Mouse (Mus musculus): ENCODE results near the gene Slk. TPM values are rescaled to one million over a fixed set of nuclear protein-coding genes. Genes with fewer than 3 reads are reported as not detected.

Slk gene
- 79.6 and 88.5 TPM in 2 replicates for polyA plus RNA-seq (2012; ENCODE audit: insufficient read depth, insufficient read length, missing spikeins)

DNA sequence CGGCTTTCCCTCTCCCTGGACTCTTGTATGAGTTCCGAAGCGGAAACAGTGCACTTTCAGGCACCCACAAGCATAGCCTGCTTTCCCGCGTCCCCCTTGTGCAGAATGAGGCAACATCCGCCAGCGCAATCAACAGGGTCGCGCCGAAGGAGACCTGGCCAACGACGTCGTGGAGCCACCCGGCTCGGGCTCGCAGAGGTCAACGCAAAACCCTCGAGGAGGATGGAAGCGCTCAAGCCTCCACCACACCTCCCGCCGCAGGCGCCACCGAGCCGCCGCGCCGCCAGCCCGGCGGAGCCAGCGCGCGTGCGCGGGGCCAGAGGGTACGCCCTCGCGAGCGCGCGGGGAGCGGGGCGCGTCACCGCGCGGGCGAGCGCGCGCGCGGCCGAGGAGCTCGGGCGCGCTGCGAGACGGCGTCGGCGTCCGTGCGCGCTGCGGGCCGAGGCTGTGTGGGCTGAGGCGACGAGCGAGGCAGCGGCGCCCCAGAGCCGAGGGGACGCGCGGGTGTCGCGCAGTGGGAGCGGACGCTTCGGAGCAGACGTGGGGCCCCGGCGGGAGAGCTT, at the start of gene Slk:
Gene Slk, plus strand, starts transcription at position 454 of the 563 bp plus-strand sequence.
- peak within 1 kb of the TSS; percentile 84 for H3K27ac ChIP-seq (ENCODE audit: insufficient read depth, low read depth, low read length)
- peaks cover 4% of the 10 kb centered on the region; the same call in 1 of the 2 replicates for H3K4me1 ChIP-seq (ENCODE audit: control insufficient read depth, insufficient read depth, low read length)
- TF ChIP-seq POLR2A (IDR thresholded peaks at IDR 0.05; ENCODE audit: borderline replicate concordance, low read depth, low read length) (0 out of 2 replicates have a peak, but pooled peaks have one; percentile 43), CTCF (IDR thresholded peaks at IDR 0.05; ENCODE audit: low read depth, low read length) (no peak)
- H3K4me3 ChIP-seq (ENCODE audit: insufficient read depth, low read length): peak within 1 kb of the TSS; percentile 65

DNA sequence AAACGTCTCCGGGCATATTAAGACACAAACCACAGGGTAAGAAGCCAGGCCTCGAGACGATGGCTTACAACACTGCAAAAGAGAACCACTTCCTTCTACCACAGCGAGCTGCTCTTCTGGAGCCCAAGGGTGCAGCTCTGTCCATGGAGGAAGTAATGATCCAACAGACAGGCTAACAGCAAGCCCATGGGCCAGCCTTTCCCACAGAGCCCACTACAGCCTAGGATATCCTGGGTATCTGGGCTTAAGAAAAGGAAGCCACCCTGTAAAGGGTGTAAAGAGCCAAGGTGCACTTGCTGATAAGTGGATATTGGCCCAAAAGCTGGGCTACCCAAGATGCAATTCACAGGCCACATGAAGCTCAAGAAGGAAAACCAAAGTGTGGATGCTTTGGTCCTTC, 48.2 kb upstream of the Slk start:
- Histone ChIP-seq H3K4me1 (ENCODE audit: control insufficient read depth, insufficient read depth, low read length) (peaks cover 16% of the 10 kb centered on the region), H3K4me3 (ENCODE audit: insufficient read depth, low read length) (no peak overlapping the region), H3K27ac (ENCODE audit: insufficient read depth, low read depth, low read length) (peak overlapping the region; percentile 79)
- TF ChIP-seq CTCF (IDR thresholded peaks at IDR 0.05; ENCODE audit: low read depth, low read length): no peak
- TF ChIP-seq POLR2A (IDR thresholded peaks at IDR 0.05; ENCODE audit: borderline replicate concordance, low read depth, low read length): no peak

DNA sequence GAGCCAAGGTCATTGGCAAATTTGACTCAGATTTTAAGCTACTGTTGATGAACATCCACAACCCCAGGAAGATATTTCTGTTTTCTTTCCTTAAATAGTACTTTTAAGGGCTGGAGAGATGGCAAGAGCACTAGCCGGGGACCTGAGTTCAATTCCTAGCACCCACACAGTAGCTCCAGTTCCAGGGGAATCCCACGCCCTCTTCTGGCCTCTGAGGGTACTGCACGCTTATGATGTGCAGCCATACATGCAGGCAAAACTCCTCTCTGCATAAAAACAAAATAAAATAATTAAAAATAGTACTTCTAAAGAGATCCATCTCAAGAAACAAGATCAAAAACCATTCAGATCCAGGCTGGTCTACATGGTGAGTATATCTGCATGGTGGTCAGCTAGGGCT, 47.0 kb upstream of the Slk start:
- H3K4me3 ChIP-seq (ENCODE audit: insufficient read depth, low read length): no peak overlapping the region
- TF ChIP-seq CTCF (IDR thresholded peaks at IDR 0.05; ENCODE audit: low read depth, low read length): peak; percentile 27
- TF ChIP-seq POLR2A (IDR thresholded peaks at IDR 0.05; ENCODE audit: borderline replicate concordance, low read depth, low read length): no peak
- H3K27ac ChIP-seq (ENCODE audit: insufficient read depth, low read depth, low read length): no peak overlapping the region
- peaks cover 23% of the 10 kb centered on the region for H3K4me1 ChIP-seq (ENCODE audit: control insufficient read depth, insufficient read depth, low read length)

GRCm38 (mm10) chr19:47534131-47534530, 45.3 kb upstream of the Slk start:
- no peak overlapping the region for H3K27ac ChIP-seq (ENCODE audit: insufficient read depth, low read depth, low read length)
- no peak overlapping the region for H3K4me3 ChIP-seq (ENCODE audit: insufficient read depth, low read length)
- TF ChIP-seq POLR2A (IDR thresholded peaks at IDR 0.05; ENCODE audit: borderline replicate concordance, low read depth, low read length) (no peak), CTCF (IDR thresholded peaks at IDR 0.05; ENCODE audit: low read depth, low read length) (no peak)
- H3K4me1 ChIP-seq (ENCODE audit: control insufficient read depth, insufficient read depth, low read length): peaks cover 36% of the 10 kb centered on the region

DNA sequence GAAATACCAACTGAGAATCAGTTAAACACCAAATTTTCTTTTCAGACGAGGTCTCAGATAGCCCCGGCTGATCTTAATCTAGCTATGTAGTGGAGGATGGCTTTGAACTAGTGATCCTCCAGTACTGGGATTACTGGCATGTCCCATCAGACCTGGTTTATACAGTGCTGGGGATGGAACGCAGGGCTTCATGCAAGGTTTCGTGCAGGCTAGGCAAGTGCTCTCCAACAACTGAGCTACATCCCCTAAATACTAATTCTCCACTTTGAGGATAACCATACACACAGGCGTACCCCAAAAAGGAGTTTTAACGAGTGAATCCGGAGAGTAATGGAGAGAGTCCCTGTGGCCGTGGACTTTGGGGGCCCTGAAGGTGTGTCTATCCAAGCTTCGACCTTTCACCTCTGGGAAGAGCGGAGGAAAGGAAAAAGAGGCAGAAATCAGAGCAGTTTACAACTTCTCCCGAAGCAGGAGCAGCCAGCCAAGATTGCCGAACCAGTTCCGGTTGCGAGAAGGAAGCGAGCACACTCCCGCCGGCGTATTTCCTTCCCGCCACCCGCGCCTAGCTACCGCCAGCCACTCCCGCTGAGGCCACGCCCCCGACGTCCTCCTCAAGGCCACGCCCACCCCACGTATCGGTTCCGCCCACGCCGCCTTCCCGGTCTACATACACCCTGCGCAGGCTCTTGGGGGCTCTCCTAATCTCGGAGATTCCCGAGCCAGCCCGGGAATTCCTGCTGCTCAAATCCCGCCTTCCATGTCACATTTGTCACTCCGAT, 42.8 kb upstream of the Slk start:
- TF ChIP-seq CTCF (IDR thresholded peaks at IDR 0.05; ENCODE audit: low read depth, low read length) (no peak), POLR2A (IDR thresholded peaks at IDR 0.05; ENCODE audit: borderline replicate concordance, low read depth, low read length) (no peak)
- H3K4me1 ChIP-seq (ENCODE audit: control insufficient read depth, insufficient read depth, low read length): peaks cover 27% of the 10 kb centered on the region
- peak overlapping the region; percentile 76 for H3K27ac ChIP-seq (ENCODE audit: insufficient read depth, low read depth, low read length)
- peak overlapping the region; percentile 58 for H3K4me3 ChIP-seq (ENCODE audit: insufficient read depth, low read length)

GRCm38 (mm10) chr19:47537300-47537792, 42.1 kb upstream of the Slk start, which contains the start of gene Stn1:
TSS of gene Stn1 (minus strand) at chr19:47537507.
- TF ChIP-seq POLR2A (IDR thresholded peaks at IDR 0.05; ENCODE audit: borderline replicate concordance, low read depth, low read length): no peak
- TF ChIP-seq CTCF (IDR thresholded peaks at IDR 0.05; ENCODE audit: low read depth, low read length): no peak
- Histone ChIP-seq H3K4me3 (ENCODE audit: insufficient read depth, low read length) (peak within 1 kb of the TSS; percentile 58), H3K27ac (ENCODE audit: insufficient read depth, low read depth, low read length) (peak within 1 kb of the TSS; percentile 76), H3K4me1 (ENCODE audit: control insufficient read depth, insufficient read depth, low read length) (peaks cover 26% of the 10 kb centered on the region)

DNA sequence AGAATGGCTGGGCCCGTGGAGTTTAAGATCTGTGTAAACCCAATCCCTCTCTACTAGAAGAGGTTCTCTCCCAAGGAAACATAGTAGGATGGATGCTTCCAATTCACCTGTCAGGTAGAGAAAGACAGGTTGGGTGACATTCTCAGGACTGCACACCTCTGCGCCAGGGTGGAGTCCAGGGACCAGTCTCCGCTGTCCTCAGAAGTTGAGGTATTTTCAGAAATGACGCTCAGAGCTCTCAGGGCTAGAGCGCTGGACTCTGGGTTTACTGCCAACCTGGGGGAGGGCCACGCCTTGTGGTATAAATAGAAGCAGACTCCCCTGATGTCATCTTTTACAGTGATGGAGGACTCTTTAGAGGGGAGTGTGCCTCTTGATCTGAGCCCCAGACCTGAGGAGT, 41.6 kb upstream of the Slk start:
- TF ChIP-seq CTCF (IDR thresholded peaks at IDR 0.05; ENCODE audit: low read depth, low read length): no peak
- TF ChIP-seq POLR2A (IDR thresholded peaks at IDR 0.05; ENCODE audit: borderline replicate concordance, low read depth, low read length): no peak
- no peak overlapping the region for H3K4me3 ChIP-seq (ENCODE audit: insufficient read depth, low read length)
- peaks cover 26% of the 10 kb centered on the region for H3K4me1 ChIP-seq (ENCODE audit: control insufficient read depth, insufficient read depth, low read length)
- H3K27ac ChIP-seq (ENCODE audit: insufficient read depth, low read depth, low read length): no peak overlapping the region

DNA sequence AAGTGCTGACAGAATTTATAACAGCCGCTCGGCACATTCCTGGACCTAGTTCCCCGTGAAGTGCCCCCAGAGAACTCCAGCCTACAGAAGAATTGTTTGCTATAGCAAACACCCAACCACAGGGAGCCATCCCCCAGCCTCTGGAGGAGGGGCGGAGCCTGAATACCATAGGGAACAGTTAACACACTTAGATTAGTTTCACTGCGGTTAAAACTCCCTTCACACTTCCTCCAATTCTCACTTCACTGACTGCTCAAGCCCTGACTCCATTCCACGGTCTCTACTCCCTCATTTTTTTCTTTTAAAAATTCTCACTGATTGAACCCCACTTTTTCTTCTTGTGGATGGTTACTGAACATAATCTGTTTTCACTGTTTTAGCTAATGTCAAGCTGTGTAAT, 40.7 kb upstream of the Slk start:
- Histone ChIP-seq H3K4me3 (ENCODE audit: insufficient read depth, low read length) (no peak overlapping the region), H3K27ac (ENCODE audit: insufficient read depth, low read depth, low read length) (0 out of 2 replicates have a peak overlapping the region, but pooled peaks have one; percentile 10), H3K4me1 (ENCODE audit: control insufficient read depth, insufficient read depth, low read length) (peaks cover 26% of the 10 kb centered on the region)
- TF ChIP-seq POLR2A (IDR thresholded peaks at IDR 0.05; ENCODE audit: borderline replicate concordance, low read depth, low read length) (no peak), CTCF (IDR thresholded peaks at IDR 0.05; ENCODE audit: low read depth, low read length) (no peak)

- no peak overlapping the region for H3K4me3 ChIP-seq (ENCODE audit: insufficient read depth, low read length)
- H3K27ac ChIP-seq (ENCODE audit: insufficient read depth, low read depth, low read length): no peak overlapping the region
- no peak for TF ChIP-seq POLR2A (IDR thresholded peaks at IDR 0.05; ENCODE audit: borderline replicate concordance, low read depth, low read length)
- TF ChIP-seq CTCF (IDR thresholded peaks at IDR 0.05; ENCODE audit: low read depth, low read length): no peak
- H3K4me1 ChIP-seq (ENCODE audit: control insufficient read depth, insufficient read depth, low read length): peaks cover 15% of the 10 kb centered on the region
Observed at GRCm38 (mm10) chr19:47542441-47542840, 37.0 kb upstream of the Slk start.

DNA sequence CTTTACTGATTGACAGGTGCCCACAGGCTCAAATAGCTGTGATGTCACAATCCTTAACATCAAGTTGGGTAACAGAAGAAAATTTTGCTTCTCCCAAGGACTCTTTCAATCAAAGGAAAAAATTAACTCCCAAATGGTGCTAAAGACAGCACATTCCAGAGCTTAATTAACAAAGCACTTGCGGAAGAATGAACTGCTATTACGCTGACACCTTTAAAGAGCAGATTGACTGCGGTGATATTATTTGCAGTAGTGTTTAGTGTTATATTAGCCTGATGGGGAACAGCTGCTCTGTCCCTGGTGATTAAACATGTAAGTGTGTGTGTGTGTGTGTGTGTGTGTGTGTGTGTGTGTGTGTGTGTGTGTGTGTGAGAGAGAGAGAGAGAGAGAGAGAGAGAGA, 34.4 kb upstream of the Slk start:
- Histone ChIP-seq H3K27ac (ENCODE audit: insufficient read depth, low read depth, low read length) (no peak overlapping the region), H3K4me1 (ENCODE audit: control insufficient read depth, insufficient read depth, low read length) (0 out of 2 replicates have a peak, but pooled peaks cover 2% of the 10 kb centered on the region), H3K4me3 (ENCODE audit: insufficient read depth, low read length) (no peak overlapping the region)
- TF ChIP-seq CTCF (IDR thresholded peaks at IDR 0.05; ENCODE audit: low read depth, low read length) (no peak), POLR2A (IDR thresholded peaks at IDR 0.05; ENCODE audit: borderline replicate concordance, low read depth, low read length) (no peak)
